Mouse (Mus musculus): ENCODE results near the gene Lao1.
A peak's percentile ranks its signal among the peaks of the same experiment; 100 is the strongest.
"Not testable (repeated sequence)": the region's sequence is repeated elsewhere in the genome, so short reads cannot be mapped to it uniquely, and the experiment has no call there.

Gene Lao1

GRCm38 (mm10) chr4:118961141-118961628, at the start of gene Lao1:
Lao1 (plus strand) TSS chr4:118961578.
- DNase-seq (ENCODE audit: low read depth, low spot score): no peak

- DNase-seq (ENCODE audit: low read depth, low spot score): not testable (repeated sequence)
Observed at GRCm38 (mm10) chr4:118917365-118917764, 44.0 kb upstream of the Lao1 start, which contains the start of gene Olfr1329. Olfr1329 (minus strand) TSS chr4:118917465.

GRCm38 (mm10) chr4:118931326-118931725, 30.1 kb upstream of the Lao1 start:
- peak; percentile 93 for DNase-seq (ENCODE audit: low read depth, low spot score)

GRCm38 (mm10) chr4:118938512-118938911, 22.9 kb upstream of the Lao1 start, which contains the start of gene Olfr1328:
Olfr1328 (minus strand) TSS chr4:118938612.
- DNase-seq (ENCODE audit: low read depth, low spot score): no peak

GRCm38 (mm10) chr4:118958812-118959211, 2.6 kb upstream of the Lao1 start:
- no peak for DNase-seq (ENCODE audit: low read depth, low spot score)

- DNase-seq (ENCODE audit: low read depth, low spot score): no peak
Observed at GRCm38 (mm10) chr4:118967711-118968110, 6.3 kb downstream of the Lao1 start.

- DNase-seq (ENCODE audit: low read depth, low spot score): no peak
Observed at GRCm38 (mm10) chr4:118973281-118973680, 11.9 kb downstream of the Lao1 start.

- peak; percentile 92 for DNase-seq (ENCODE audit: low read depth, low spot score)
Observed at GRCm38 (mm10) chr4:118985291-118985690, 23.9 kb downstream of the Lao1 start.

- DNase-seq (ENCODE audit: low read depth, low spot score): peak; percentile 90
Observed at GRCm38 (mm10) chr4:118988535-118988934, 27.2 kb downstream of the Lao1 start.

GRCm38 (mm10) chr4:118989331-118989730, 28.0 kb downstream of the Lao1 start:
- peak; percentile 85 for DNase-seq (ENCODE audit: low read depth, low spot score)

- DNase-seq (ENCODE audit: low read depth, low spot score): peak; percentile 83
Observed at GRCm38 (mm10) chr4:118991797-118992196, 30.4 kb downstream of the Lao1 start.

GRCm38 (mm10) chr4:118997127-118997542, 35.8 kb downstream of the Lao1 start:
- peak; percentile 84 for DNase-seq (ENCODE audit: low read depth, low spot score)

GRCm38 (mm10) chr4:118999691-119000486, 38.5 kb downstream of the Lao1 start:
- DNase-seq (ENCODE audit: low read depth, low spot score): no peak

GRCm38 (mm10) chr4:119001696-119002095, 40.3 kb downstream of the Lao1 start:
- peak; percentile 96 for DNase-seq (ENCODE audit: low read depth, low spot score)

GRCm38 (mm10) chr4:119002512-119002911, 41.1 kb downstream of the Lao1 start:
- DNase-seq (ENCODE audit: low read depth, low spot score): no peak

GRCm38 (mm10) chr4:119004178-119004577, 42.8 kb downstream of the Lao1 start:
- DNase-seq (ENCODE audit: low read depth, low spot score): peak; percentile 46

- DNase-seq (ENCODE audit: low read depth, low spot score): peak; percentile 82
Observed at GRCm38 (mm10) chr4:119004613-119005339, 43.4 kb downstream of the Lao1 start.

GRCm38 (mm10) chr4:119007602-119008001, 46.2 kb downstream of the Lao1 start:
- DNase-seq (ENCODE audit: low read depth, low spot score): peak; percentile 83

- peak; percentile 88 for DNase-seq (ENCODE audit: low read depth, low spot score)
Observed at GRCm38 (mm10) chr4:119008476-119008875, 47.1 kb downstream of the Lao1 start.

- no peak for DNase-seq (ENCODE audit: low read depth, low spot score)
Observed at GRCm38 (mm10) chr4:119009814-119010213, 48.4 kb downstream of the Lao1 start.

- DNase-seq (ENCODE audit: low read depth, low spot score): peak; percentile 48
Observed at GRCm38 (mm10) chr4:119011050-119011680, 49.8 kb downstream of the Lao1 start.

GRCm38 (mm10) chr4:119013031-119013430, 51.7 kb downstream of the Lao1 start:
- no peak for DNase-seq (ENCODE audit: low read depth, low spot score)
